Comparison of ENCODE assay signal across 30 mouse cellular contexts in the genomic region with DNA sequence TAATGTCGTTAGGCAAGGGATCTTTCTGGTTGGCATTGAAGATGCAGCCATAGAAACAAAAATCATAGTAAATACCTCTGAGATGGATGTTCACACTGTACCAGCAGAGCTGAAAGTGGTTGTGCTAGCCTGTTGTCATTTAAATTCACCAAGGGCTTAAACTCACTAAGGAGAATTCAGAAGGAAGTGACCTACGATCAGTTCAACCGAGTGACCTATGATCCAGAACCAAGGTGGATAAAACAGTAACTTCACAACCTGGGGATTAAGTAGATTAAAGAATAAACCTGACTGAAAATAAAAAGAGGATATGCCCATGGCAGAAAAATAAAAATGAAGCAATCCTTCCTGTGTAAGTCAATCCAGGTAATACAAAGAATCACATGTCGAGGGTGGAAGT. TPM values are rescaled to one million over a fixed set of nuclear protein-coding genes. Genes with fewer than 3 reads are reported as not detected.
"Had no signal": no experiment of that assay in that cellular context is flagged by ENCODE, and none has a peak within 500 bp of the region (broad histone marks: within the 10 kb centered on the region; RNA-seq: fewer than 3 reads in every experiment).

No protein-coding gene starts in this region.

- H3K9me3 ChIP-seq: intestine, embryonic 15.5 days; limb, embryonic 12.5 days; limb, embryonic 15.5 days; lung, embryonic 15.5 days; megakaryocyte, embryonic 14.5 days; midbrain, embryonic 10.5 days; midbrain, embryonic 13.5 days; neural tube, embryonic 13.5 days had no signal

- ATAC-seq: intestine, embryonic 15.5 days; midbrain, embryonic 13.5 days; midbrain, embryonic 16.5 days had no signal

- H3K27me3 ChIP-seq: intestine, embryonic 15.5 days; limb, embryonic 12.5 days; limb, embryonic 15.5 days; lung, embryonic 15.5 days; midbrain, embryonic 13.5 days; neural tube, embryonic 13.5 days had no signal

- DNase-seq: left cerebral cortex, postnatal 4 days; lung, adult 18-20 months; lung, postnatal 10 days; lung, postnatal 36 days; retina, postnatal 1 day; right cerebral cortex, postnatal 25 days; spleen, adult 18-20 months; thymus, adult 18-20 months; thymus, postnatal 36 days had no signal

- H3K4me3 ChIP-seq: intestine, embryonic 15.5 days; limb, embryonic 12.5 days; limb, embryonic 15.5 days; lung, embryonic 15.5 days; megakaryocyte, embryonic 14.5 days; midbrain, embryonic 10.5 days; midbrain, embryonic 13.5 days; myocyte; neural tube, embryonic 13.5 days had no signal

- H3K4me2 ChIP-seq: intestine, embryonic 15.5 days; limb, embryonic 12.5 days; limb, embryonic 15.5 days; liver, embryonic 11.5 days; lung, embryonic 15.5 days; midbrain, embryonic 13.5 days; neural tube, embryonic 13.5 days had no signal

- H3K4me1 ChIP-seq: intestine, embryonic 15.5 days; limb, embryonic 12.5 days; limb, embryonic 15.5 days; lung, embryonic 15.5 days; midbrain, embryonic 10.5 days; midbrain, embryonic 13.5 days; neural tube, embryonic 13.5 days had no signal

- H3K9ac ChIP-seq: intestine, embryonic 15.5 days; limb, embryonic 12.5 days; limb, embryonic 15.5 days; liver, embryonic 14.5 days; lung, embryonic 15.5 days; midbrain, embryonic 13.5 days; neural tube, embryonic 13.5 days had no signal

- H3K27ac ChIP-seq: intestine, embryonic 15.5 days; limb, embryonic 12.5 days; limb, embryonic 15.5 days; liver, embryonic 14.5 days; lung, embryonic 15.5 days; midbrain, embryonic 10.5 days; midbrain, embryonic 13.5 days; neural tube, embryonic 13.5 days had no signal

- H3K36me3 ChIP-seq: intestine, embryonic 15.5 days; limb, embryonic 12.5 days; limb, embryonic 15.5 days; lung, embryonic 15.5 days; midbrain, embryonic 10.5 days; midbrain, embryonic 13.5 days; neural tube, embryonic 13.5 days had no signal

RNA-seq across cellular contexts. Expression of a gene that starts 44.5 kb away (rescaled TPM):
- total RNA-seq: layer of hippocampus, adult 18-20 months; layer of hippocampus, postnatal 14 days; left cerebral cortex, adult 8-10 months; left cerebral cortex, postnatal 14 days; left cerebral cortex, postnatal 4 days; monocyte, adult 5-6 weeks; neutrophil, adult 5-6 weeks had no signal
- polyA plus RNA-seq: intestine, embryonic 15.5 days; limb, embryonic 12.5 days; limb, embryonic 15.5 days; liver, embryonic 11.5 days; liver, embryonic 14.5 days; midbrain, embryonic 10.5 days; midbrain, embryonic 13.5 days; midbrain, embryonic 16.5 days; myocyte; neural tube, embryonic 13.5 days; stomach, embryonic 16.5 days; testis, adult 2 months; urinary bladder, adult 2 months had no signal
